Mouse (Mus musculus): ENCODE data around the gene Hoxa9.

Gene Hoxa9

DNA sequence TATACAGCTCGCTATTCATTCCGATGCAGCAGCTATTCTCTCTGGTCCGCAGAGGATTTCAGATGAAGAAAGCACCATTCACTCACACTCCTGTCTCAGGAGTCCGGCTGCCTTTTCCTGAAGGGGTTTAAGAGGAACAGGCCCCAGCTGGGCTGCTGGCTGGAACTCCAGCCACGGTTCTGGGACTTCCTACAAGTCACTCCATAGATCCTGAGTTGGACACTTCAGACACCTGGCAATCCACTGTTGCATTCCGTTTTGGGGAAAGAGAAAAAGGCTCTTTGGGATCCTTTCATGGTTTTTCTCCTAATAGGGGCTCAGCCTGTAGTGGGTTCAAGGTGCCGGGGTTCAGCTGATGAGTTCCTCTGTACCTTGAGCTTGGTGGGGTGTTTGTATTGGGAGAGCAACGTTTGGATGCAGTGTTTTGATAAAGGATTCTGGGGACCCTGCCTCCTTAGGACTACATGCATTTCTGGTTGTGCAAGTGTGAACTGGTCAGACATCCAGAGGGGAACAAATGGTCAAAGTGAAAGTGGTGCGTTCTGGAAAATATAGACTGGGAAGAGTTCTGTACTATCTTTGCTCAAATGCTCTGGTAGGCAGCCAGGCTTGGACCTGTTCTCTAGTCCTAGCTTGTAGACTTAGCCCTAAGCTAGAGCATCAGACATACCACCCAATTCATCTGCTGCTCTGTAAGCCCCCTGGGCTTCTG is 31.0 kb upstream of the Hoxa9 start:
- no peak for DNase-seq (ENCODE audit: low read depth, low spot score)

DNA sequence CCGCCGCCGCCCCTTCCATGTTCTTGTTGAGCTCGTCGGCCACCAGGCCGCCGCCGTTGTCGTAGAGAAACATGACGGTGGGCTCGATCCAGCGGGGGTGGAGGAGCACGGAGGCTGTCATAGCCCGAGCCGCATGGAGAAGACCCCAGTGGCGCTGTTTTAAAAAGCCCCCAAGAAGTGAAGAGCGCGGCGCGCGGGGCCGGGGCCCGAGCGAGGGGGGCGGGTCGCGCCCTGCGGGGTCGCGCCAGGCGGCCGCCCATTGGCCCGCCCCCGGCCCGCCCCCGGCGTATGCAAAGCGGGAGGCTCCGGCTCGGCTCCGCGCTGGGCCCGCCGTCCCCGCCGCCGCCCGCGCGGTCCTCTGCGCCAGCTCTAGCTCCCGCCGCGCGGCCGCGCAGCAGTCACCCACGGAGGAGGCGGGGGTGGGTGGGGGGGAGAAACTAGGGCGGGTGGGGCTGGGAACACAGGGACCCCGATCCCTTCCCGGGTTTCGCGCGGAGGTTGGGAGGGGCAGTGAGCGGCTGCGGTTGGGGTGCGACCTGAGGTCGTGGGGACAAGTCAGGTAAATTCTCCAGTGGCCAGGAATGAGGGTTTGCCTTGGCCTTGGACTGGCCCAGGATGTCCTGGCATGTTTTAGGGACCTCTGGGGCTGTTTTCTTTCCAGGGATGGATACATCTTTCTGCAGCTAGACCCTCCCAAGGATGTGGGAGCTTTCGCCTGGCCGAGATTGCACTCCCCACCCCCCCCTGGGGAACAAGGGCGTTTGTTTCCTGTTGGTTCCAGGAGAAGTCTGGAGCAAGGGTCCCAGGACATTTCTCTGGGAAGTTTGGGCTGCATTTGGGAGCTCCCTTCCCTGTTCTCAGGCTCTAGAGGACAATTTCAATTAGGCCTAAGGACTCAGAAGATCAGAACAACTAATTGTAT is 30.0 kb upstream of the Hoxa9 start, which contains the start of gene Hoxa13:
Gene Hoxa13, minus strand, starts transcription at position 227 of the 922 bp plus-strand sequence.
- no peak for DNase-seq (ENCODE audit: low read depth, low spot score)

DNA sequence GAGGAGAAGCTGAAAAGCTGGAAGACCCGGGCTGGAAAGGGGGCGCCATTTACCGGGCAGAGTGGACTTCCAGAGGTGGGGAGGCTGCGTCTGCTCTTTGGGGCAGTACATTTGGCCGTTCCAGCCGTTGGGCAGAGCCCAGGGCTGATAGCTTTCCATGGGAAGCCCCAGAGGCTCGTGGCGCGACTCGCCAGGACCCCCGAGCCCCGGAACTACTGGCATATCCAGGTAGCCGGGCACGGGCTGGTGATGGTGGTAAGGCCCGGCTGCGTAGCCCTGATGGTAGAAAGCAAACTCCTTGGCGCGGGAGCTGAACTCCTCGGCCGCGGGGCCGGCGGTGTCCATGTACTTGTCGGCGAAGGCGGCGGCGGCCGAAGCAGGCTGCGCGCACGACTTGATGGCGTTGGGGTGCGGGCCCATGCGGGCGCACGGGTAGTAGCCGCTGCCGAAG is 28.9 kb upstream of the Hoxa9 start:
- no peak for DNase-seq (ENCODE audit: low read depth, low spot score)

- DNase-seq (ENCODE audit: low read depth, low spot score), result no peak
These were observed 28.3 kb upstream of the Hoxa9 start for GRCm38 (mm10) chr6:52259081-52259790.

GRCm38 (mm10) chr6:52256956-52257355 is 26.1 kb upstream of the Hoxa9 start:
- peak; percentile 89 for DNase-seq (ENCODE audit: low read depth, low spot score)

DNA sequence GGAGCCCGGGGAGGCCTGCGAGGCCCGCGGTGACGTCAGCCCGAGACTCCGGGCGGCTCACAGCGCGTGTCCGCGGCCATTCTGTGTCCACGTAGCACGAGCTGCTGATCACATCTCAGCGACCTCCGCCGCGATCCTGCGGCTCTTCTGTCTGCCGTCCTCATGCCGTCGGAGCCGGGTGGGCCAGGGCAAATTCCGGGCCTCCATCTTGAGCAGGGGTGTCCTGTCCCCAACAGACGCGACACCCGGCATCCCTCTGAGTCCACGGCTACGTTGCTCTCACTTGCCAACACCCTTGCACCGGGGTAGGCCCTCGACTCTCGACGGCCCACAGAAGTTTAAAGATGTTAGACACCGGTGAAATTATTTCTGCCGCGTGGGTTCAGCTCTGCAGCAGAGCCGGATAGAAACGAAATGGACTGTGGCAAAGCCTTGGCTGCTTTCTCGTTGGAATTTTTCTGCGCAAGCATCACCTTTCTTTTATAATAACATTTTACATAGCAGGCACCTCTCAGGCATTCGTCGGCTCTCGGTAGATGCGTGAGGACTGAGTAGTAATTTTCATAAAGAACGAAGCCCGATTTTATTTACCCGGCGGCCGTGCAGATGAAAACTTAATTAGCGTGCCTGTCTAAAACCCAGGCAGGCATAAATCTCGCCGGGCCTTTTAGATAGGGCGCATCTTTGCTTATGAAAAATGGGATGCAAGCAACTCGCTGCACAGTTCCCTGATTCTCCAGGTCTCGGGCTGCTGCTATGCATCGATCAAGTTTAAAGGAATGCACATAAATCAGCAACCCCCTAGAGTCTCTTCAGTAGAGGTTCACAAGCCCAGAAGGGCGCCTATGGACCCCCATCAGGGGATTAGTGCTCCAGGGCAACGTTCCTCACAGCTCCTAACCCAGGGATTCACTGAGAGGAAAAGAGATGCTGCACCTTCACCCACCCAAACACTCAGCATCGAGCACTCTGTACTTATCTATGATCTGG is 22.9 kb upstream of the Hoxa9 start:
- DNase-seq (ENCODE audit: low read depth, low spot score), result no peak

DNA sequence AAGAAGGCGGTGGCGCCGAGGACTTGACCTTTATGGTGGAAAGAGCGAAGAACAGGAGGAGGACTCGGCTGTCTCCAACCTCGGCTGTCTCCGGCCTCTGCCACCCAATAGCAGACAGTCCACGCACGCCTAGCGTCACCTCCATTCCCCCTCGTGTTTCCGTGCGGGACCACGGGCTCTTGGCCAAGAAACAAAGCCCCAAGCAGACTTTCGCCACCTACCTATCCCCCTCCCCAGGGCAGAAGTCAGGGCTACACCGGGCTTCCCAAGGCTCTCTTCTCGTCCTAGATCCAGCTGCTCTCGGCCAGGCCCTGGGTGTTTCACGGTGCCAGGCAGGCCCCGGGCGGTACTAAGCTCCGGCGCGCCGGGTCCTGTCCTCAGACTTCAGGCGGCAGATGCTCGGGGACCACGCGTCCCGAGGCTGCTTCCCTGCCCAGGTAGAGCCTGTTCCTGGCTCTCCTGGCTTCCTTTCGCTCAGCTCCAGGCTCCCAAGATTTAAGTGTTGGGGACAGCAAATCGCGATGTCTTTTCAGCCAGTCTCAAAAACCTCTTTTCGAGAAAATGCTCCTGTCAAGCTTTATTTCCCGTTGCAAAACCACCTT is 22.0 kb upstream of the Hoxa9 start:
- no peak for DNase-seq (ENCODE audit: low read depth, low spot score)

DNA sequence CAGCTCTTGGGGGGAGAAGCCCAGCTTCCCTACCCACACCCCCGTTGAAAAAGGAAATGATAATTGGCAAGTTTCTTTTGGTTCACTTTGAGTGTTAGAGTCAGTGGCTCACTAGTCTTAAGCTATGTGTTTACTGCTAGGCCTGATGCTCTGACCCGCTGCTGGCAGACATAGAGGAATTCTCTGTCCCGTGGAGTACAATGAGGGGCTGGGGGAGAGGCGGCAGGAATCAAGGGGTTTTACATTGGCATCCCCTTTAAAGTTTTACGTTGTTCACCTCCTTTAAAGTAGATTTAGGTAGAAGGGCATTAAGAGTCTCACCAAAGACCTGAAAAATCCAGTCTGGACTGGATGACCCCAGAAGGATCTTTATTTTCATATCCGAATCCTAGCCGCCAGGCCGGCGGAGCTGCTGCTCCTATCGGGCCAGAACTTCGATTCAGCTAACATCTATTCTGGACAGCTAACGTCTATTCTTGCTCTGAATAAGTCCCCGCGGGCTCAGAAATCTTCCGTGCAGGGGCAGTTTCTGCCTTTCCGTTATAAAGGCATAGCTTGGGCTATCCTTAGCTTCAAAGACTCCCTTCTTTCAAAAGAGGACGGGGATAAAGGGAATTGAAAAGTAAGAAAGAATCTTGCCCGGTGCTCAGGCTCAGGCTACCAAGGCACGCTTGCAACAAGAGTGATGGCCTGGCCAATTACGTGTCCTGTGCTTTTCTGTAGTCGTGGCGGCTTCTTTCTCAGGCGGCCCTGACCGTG is 21.3 kb upstream of the Hoxa9 start:
- DNase-seq (ENCODE audit: low read depth, low spot score), result no peak

GRCm38 (mm10) chr6:52251177-52251879 is 20.4 kb upstream of the Hoxa9 start:
- no peak for DNase-seq (ENCODE audit: low read depth, low spot score)

DNA sequence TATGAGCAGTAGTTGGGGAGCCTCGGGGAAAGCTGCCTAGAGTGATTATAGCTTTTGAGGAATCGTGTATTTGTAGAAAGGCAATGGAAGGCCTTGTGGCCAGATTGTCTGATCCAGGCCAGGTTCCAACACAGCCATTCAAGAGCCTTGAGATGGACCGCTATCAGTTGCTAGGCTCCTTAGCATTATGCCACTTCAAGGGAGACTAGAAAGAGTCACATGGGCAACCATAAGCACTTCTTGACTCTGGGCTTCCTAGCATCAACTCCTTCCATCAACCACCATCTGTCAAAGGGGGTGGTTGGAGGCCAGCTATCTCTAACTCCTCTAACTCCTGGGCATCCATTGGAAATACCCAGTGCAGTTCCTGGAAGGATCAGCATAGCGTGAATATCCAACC is 18.9 kb upstream of the Hoxa9 start:
- DNase-seq (ENCODE audit: low read depth, low spot score), result no peak

GRCm38 (mm10) chr6:52249415-52249738 is 18.5 kb upstream of the Hoxa9 start:
- DNase-seq (ENCODE audit: low read depth, low spot score), result no peak

- no peak for DNase-seq (ENCODE audit: low read depth, low spot score)
These were observed 17.9 kb upstream of the Hoxa9 start for GRCm38 (mm10) chr6:52248638-52249414.

DNA sequence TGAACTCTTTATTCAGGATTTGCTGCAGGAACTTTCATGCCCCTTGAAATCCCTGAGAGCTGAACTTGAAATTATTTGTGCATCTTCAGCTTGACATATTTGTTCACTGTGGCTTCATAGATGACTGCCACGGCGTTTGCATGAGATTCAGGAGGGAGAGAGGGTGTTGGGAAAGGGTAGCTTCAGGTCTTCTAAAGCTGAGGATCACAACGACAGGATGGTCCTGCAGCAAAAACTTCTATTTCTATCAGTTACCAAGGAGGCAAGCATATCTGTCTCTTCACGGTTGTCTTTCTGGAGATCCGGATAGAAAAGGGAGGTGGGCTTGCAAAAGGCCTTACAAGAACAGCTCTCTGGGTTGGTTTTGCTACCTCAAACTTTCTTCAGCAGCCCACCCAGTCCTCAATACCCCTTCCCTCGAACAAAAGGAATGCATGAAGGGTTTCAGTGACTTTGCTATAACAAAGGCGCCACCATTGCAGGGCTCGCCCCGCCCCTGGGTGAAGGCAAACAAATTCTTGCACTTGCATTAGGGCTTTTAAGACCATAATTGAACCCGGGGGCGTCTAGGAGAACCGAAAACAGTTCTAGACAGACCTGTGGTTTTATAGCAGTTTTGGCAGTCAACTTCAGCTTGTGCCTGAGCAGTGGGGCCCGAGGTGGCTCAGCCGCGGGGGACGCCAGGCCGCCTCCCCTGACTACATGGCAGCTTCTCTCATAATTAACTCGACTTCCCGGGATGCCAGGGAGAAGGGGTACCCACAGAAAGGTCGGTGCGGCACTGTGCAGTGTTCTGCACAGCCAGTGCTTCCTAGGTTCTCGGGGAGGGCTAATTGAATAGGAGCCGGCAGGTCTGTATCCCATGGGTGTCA is 17.1 kb upstream of the Hoxa9 start:
- DNase-seq (ENCODE audit: low read depth, low spot score), result no peak

- no peak for DNase-seq (ENCODE audit: low read depth, low spot score)
These were observed 16.0 kb upstream of the Hoxa9 start for GRCm38 (mm10) chr6:52246916-52247315.

- DNase-seq (ENCODE audit: low read depth, low spot score), result no peak
These were observed 15.5 kb upstream of the Hoxa9 start for GRCm38 (mm10) chr6:52246403-52246803.

DNA sequence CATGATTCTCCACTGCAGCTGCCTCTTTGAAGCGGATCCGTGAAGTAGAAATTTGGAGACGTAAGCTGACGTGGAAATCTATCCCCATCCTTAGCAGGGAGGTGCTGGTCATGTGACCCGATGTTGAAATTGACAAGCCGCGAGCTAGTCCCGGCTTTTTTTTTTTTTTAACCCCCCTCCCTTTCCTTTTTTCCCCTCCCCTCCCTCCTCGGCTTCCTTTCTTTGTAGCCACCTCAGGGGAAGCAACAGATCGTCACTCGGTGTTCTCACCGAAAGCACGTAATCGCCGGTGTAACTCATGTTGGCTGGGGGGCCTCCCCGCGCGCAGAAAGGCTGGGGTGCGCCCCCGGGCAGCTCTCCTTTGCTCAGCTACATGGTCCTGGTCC is 14.9 kb upstream of the Hoxa9 start, which contains the start of gene Hoxa11:
Gene Hoxa11, minus strand, starts transcription at position 54 of the 386 bp plus-strand sequence.
- DNase-seq (ENCODE audit: low read depth, low spot score), result peak; percentile 83

- no peak for DNase-seq (ENCODE audit: low read depth, low spot score)
These were observed 14.3 kb upstream of the Hoxa9 start for GRCm38 (mm10) chr6:52245040-52245756.
